Mouse (Mus musculus) layer of hippocampus, adult 11-12 months (tissue): ENCODE data around the gene Gls2.
"Not testable (repeated sequence)": the region's sequence is repeated elsewhere in the genome, so short reads cannot be mapped to it uniquely, and the experiment has no call there.

Experiments used
- DNase-seq: peaks from one replicate; pipeline ENCODE4 v3.0.0; 2022; ENCODE audit warnings: low spot score

Gene Gls2

DNA sequence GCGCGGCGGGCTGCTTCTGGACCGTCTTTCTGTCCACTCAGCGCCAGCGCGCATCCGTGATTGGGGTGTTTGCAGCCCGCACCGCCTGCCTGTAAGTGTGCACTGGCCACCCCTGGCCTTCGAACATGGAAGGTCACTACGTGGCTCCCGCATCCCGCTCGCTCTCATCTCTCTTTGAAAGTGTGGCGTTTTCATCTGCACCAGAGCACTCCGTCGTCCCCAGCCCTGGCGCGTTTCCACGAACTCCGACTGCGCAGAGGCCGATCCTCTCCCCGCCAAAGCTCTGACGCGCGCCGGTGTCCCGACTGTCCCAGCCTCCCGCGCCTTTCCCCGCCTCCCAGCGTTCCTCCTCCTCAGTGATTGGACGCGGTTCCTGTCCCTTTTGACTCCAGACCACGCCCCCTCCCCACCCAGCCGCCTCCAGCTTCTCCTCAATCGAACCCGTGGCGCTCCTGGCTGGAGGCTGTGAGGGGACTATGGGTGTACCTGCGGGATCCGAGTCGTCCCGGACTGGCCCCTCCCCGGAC lies at the start of gene Gls2:
TSS of gene Gls2 (plus strand) at position 434 of the 527 bp plus-strand sequence.
- peak; percentile 99 for DNase-seq

DNA sequence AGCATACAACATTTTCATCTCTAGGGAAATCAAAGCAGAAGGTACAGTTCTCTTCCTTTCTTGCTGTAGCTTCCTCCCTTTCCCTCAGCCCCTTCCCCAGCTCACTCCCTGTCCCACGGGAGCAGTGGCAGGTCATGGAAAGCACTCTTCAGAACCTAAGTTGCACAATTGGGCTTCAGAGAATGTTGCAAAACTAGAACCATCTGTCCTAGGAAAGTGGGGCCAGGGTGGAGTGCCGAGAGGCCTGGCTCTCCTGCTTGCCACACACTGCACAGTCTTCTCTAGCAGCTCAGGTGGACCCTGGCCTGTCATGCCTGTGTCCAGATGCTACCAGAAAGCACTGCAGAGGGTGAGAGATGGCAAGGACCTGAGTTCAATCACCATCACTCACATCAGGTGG lies 49.3 kb upstream of the Gls2 start:
- no peak for DNase-seq

DNA sequence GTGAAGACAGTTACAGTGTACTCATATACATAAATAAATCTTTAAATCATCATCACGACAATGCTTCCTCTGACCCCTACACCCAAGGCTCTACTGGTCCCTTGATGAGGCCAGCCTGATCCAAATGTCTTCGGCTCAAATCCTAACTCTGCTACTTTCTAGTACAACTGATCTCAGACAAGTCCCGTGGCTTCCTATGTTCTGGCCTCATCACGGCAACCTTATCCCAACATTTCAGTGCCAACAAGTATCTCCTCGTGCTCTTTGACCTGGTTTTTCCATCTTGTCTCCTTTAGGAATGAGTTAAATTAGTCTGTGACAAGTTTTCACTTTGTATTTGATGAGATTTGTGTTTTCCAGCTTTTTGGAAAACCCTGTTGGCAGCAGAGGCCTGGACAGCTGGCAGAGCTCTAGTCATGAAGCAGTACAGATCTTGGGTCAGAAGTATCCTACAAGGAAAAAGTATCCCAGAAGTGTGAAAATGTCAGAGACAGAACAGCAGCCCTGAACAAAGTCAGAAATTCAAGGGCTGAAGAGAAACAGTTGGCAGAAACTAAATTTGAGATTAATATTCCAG lies 45.4 kb upstream of the Gls2 start:
- DNase-seq, result no peak

DNA sequence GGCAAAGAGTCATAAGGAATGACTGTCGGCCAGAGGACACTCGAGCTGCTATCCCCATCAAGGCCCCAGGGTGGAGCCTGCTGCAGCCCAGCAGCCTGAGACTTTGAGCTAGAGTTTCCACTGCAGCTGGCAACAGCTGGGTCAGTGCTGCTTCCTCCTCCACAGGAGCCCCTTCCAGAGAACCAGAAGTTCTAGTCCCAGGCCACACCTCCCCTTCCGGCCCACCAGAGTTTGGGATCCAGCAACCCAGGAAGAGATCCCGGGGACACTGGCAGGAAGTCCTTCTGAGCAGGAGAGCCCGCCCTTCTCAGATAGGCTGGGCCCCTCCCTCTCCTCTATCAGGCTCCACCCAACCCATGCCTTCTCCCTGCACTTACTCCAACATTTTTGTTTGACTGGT lies 44.7 kb upstream of the Gls2 start:
- peak; percentile 21 for DNase-seq

DNA sequence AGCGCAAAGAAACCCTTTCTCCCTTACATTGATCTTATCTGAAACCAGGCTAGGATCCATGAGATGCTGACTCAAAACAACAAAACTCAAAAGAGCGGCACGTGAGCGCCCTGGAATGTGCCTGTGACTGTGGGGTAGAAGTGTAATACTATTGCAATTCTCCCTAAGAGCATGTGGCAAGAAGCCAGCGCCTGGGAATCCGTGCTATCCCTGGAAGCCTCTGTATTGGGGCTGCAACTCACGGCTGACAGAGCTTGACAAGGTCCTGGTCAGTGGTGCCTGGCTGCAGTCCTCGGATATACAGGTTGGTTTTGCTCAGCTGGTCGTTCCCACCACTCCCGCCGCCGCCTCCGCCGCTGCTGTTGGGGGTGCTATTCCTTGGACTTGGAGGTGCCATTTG lies 43.3 kb upstream of the Gls2 start:
- DNase-seq, result no peak

DNA sequence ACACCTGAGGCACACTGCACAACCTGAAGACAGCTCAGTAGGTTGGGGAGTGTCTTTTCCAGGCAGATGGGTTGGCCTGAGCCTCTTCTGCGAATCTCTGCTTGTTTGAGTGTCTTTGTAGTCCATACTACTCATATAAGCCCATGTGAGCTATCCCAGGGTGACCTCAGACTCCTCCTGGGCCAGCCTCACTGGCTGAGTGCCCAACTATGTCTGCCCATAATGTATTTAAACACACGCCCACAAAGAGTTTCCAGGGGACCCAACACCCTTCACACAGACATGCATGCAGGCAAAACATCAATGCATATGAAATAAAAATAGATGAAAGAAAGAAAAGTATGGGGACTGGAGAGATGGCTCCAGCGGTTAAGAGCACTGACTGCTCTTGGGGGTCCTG lies 40.3 kb upstream of the Gls2 start:
- no peak for DNase-seq

DNA sequence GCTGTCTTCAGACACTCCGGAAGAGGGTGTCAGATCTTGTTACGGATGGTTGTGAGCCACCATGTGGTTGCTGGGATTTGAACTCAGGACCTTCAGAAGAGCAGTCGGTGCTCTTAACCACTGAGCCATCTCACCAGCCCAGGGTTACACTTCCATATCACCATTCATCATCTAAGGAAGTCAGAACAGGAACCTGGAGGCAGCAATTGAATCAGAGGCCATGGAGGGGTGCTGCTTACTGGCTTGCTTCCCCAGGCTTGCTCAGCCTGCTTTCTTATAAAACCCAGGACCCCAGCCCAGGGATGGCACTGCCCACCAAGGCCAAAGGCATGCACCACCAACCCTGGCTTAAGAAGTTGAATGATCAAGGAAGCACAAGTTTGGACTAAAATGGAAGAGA lies 28.5 kb upstream of the Gls2 start:
- not testable (repeated sequence) for DNase-seq

DNA sequence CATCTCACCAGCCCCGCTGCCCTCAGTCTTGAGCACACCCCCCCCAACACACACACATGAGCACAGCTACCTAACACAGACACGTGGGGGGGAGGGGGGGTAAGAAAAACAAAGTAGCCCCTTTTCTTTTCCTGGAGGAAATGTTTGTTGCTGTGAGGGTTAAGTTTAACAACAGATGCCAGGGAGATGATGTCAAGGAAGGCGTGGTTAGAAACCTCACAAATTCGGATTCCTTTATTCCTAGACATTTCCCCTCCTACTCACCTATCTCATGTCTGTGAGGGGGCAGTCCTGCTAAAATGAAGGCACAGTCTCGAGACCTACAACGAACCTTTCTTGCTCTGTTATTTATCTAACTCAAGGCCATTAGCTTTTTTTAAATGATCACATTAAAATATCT lies 27.2 kb upstream of the Gls2 start:
- DNase-seq, result no peak

DNA sequence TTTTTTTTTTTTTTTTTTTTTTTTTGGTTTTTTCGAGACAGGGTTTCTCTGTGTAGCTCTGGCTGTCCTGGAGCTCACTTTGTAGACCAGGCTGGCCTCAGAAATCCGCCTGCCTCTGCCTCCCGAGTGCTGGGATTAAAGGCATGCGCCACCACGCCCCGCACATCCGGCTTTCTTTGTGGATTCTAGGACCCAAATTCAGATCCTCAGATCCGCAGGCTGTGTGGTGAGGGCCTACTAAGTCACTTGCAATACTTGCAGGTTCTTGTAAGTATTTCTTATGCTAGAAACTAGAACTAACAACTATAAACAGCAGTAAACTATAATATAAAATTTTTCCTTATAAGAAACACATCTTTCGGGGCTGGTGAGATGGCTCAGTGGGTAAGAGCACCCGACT lies 22.9 kb upstream of the Gls2 start:
- DNase-seq, result not testable (repeated sequence)

DNA sequence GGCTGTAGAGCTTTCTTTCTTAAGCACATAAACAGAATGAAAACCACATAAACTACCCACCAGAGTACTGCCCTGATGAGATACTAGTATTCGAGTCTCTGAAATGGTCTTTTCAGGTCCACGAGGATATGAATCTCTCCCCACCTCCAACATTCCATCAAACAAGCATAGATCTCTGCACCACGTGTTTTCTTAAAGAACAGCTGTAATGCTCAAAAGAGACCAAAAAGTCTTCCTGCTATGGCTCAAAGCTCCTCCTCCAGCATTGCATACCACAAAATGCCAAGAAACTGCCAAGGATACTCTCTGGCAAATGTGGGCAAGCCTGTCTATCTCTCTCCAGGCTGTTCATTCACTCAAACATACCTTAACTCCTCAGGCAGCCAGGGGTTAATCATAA lies 19.0 kb upstream of the Gls2 start:
- DNase-seq, result no peak

DNA sequence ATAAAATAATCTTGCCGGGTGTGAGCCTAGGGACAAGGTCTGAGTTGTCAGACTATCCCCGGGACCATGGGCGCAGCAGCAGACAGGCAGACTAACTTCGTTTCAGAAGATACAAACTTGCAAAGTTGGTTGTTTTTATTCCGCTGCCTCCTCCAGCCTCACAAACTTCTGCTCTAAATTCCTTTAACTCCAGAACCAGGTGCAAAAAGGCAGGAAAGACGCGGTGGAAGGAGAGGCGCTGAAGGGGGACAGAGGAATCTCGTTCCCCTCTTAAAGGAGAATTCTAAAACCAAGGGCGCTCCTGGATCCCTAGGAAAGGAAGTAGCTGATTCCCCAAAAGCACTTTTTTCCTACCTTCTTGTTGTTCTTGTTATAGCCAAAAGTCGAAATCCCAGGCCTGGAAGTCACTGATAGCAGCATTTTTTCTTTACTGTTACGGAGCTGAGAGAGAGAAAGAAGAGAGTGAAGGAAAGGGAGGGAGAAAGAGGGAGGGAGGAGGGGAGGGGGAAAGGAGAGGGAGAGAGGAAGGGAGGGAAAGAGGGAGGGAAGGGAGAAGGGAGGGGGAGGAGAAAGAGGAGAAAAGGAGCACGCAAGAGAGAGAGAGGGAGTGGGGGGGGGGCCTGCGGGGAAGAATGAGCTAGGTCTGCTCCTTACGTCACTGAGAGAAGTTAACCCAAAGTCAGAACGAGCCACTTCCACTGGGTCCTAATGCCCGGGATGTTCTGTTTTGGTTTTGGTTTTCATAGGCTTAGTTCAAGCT lies 18.1 kb upstream of the Gls2 start:
- DNase-seq, result peak; percentile 46

DNA sequence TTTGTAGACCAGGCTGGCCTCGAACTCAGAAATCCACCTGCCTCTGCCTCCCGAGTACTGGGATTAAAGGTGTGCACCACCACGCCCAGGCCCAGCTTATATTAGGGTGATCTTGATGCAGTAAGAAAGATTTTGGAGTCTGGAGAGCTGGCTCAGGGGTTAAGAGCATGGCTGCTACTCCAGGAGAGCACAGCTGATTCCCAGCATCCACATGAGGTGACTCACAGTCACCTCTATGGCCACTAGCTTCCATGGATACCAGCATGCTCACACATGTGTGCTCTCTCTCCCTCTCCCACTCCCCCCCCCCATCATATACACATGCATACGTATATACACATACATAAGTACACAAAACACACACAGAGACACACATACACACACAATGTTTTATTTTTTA lies 16.9 kb upstream of the Gls2 start:
- no peak for DNase-seq

DNA sequence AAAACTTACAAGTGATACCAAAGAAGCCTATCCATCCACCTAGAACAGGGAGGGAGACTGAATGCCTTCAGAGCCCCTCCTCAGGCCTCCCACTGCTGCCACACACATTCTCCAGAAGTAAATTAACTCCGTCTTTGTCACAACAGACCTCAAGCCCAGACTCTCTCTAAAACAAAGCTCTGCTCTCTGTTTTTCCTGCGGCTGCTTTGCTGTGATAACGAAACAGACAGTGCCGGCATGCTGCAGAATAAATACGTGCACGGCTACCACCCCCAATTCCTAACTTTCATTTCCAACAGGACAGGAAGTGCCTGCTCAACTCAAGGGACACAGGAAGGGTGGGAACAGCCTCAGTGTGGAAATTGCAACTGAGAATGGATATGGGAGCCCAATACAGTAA lies 14.3 kb upstream of the Gls2 start, which contains the start of gene Rbms2:
TSS of gene Rbms2 (minus strand) at position 309 of the 400 bp plus-strand sequence.
- no peak for DNase-seq

DNA sequence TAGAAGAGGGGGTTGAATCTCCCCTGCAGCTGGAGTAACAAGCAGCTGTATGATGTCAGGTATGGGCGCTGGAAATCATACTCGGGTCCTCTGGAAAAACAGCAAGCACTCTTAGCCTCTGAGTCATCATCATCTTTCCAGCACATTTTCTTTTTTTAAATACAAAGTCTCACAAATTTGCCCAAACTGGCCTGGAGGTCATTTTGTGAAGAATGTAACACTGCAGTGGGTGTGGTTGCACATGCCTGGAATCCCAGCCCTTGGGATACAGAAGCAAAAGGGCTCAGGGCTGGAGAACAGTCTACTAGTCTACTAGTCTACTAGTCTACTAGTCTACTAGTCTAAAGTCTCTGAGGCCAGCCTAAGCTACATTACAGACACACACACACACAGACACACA lies 10.0 kb upstream of the Gls2 start:
- no peak for DNase-seq

DNA sequence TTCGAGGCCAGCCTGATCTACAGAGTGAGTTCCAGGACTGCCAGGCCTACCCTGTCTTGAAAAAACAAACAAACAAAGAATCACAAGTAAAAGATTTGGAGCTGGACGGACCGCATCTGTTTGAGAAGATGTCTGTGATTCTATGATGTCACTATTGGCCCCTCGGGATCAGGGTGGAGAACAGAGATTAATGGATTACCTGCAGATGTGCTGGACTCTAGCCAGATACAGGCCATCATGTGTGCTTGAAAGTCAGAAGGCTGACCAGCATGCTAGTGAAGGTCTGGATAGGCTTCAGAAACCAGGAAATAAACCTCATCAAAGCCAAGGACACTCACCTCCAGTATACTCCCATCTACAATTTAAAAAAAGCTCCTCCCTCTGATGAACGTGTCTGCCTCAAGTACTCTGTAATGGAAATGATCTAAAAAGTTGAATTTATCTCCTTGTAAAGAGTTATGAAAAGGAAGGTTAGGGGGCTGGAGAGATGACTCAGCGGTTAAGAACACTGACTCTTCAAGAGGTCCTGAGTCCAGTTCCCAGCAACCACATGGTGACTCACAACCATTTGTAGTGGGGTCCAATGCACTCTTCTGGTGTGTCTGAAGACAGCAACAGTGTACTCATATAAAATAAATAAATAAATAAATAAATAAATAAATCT lies 8.8 kb upstream of the Gls2 start:
- DNase-seq, result no peak

DNA sequence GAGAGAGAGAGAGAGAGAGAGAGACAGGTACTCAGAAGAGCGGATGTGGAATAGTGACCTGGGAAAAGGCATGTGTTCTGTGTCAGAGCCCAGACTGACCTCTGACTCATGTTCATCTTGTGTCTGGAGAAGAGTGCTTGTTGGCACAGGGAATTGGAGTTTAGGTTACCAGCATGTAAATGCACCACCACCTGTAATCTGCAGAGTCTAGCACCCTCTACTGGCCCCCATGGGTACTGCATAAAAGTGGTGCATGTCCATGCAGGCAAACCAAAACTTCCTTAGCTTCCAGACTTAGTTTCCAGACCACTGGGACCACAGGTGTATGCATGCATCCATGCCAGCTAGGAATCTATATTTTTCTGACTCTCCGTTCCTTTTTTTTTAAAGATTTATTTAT lies 8.3 kb upstream of the Gls2 start:
- DNase-seq, result peak; percentile 78

DNA sequence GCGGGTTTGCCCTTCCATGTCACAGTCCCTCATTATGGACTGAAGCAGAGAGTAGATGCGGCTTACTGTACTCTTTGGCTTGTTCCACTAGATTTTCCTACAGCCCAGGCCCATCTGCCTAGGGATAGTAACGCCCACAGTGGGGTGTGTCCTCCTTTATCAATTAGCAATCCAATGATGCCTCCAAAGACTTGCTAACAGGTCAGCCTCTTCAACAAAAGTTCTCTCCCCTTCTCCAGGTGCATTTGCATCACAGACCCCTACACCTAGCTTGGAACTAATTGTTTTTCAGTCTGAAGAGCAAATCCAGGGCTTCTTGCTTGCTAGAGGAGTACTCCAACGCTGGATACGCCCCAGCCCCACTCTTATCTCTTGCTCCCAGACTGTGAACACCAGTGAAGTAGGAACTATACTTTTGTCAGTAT lies 7.1 kb upstream of the Gls2 start:
- no peak for DNase-seq

DNA sequence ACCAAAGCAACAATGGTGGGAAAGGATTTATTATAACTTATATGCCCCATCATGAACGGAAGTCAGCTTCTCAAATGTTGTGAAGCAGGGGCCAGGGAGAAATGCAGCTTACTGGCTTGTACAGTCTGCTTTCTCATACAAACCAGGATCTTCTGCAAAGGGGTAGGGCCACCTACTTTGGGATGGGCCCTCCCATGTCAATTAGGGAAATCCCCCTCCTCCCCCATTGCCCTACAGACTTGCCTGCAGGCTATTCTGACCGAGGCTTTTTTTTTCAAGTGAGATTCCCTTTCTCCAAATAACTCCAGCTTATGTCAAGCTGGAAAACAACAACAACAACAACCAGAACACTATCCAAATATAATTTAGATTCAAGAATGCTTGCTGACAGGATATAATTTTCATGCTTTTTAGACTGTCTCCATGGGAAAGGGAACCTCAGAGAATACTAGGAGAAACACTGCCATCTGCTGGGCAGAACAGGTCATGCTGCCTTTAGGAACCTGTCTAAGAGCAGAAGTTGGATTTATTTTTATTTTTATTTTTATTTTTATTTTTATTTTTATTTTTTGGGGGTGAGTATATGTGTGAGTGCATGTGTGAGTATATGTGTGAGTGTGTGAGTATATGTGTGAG lies 5.9 kb upstream of the Gls2 start:
- DNase-seq, result peak; percentile 87

DNA sequence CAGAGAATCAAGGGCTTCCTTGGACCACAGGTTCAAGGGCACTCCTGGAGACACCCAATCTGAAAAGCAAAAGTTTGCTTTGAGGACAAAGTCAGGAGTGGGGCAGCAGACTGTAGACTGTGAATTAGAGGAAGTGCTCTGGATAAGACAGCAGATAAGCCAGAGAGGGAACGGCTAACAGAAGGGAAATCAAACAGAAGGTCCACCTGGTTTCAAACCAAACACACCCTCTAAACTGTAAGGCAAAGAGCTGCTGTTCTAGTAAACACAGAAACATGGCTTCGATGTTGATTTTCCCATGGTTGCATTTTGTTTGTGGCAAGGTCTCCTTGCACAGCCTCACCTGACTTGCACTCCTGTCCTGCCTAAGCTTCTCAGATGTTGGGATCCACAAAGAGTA lies 2.8 kb upstream of the Gls2 start:
- DNase-seq, result no peak

DNA sequence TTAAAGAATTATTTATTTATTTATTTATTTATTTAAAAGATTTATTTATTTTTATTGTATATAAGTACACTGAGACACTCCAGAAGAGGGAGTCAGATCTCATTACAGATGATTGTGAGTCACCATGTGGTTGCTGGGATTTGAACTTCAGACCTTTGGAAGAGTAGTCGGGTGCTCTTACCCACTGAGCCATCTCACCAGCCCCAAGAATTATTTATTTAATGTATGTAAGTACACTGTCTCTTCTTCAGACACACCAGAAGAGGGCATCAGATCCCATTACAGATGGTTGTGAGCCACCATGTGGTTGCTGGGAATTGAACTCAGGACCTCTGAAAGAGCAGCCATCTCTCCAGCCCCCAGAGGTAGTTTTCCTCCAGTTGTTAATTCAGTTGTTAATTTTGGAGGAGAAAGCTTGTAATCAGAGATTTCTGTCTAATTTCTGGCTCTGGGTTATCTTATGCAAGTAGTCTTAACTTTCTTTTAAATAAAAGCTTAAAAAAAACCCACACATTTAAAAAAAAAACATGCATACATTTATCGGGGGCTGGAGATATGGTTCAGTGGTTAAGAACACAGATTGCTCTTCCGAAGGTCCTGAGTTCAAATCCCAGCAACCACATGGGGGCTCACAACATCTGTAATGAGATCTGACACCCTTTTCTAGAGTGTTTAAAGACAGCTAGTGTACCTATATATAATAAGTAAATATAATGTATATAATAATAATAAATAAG lies 2.1 kb upstream of the Gls2 start:
- DNase-seq, result not testable (repeated sequence)

DNA sequence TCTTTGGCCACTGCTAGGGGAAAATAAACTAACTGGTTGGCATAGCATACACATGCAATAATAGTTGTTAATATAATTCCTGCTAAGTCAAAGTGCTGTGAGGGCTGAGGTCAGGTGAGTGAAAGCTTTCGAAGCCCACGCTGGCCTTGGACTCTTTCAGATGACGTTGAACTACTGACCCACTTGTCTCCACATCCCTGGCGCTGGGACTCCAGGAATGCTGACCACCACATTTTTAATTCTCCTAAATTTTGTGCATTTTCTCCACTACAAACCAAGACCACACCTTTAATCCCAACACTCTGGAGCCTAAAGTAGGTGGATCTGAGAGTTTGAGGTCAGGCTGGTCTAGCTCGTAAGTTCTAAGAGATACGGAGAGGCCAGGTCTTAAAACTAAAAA lies 1.1 kb upstream of the Gls2 start:
- no peak for DNase-seq
